Mouse (Mus musculus) neural tube, embryonic 11.5 days (tissue): ENCODE measurements around the gene Galntl6. TPM values are rescaled to one million over a fixed set of nuclear protein-coding genes. Genes with fewer than 3 reads are reported as not detected.

ENCODE experiments used
- ATAC-seq: fragments of 200-750 bp; cut with Nextera tagmentation; 2 replicates; pipeline ENCODE4 v1.8.0; 2017; ENCODE audit warnings: moderate number of reproducible peaks, mild to moderate bottlenecking, moderate TSS enrichment, moderate library complexity; ENCODE audit not compliant: insufficient read depth, low FRiP score, low TSS enrichment
- DNase-seq: peaks from one replicate; pipeline ENCODE4 v3.0.0-alpha.2; 2015; ENCODE audit warnings: low spot score
- H3K27ac ChIP-seq: fragments of 300-500 bp; sonication (generic); 2 replicates; pipeline ENCODE4 v1.5.1; 2014; ENCODE audit warnings: low read depth, mild to moderate bottlenecking, low read length
- H3K27me3 ChIP-seq: fragments of 300-500 bp; sonication (generic); 2 replicates; pipeline ENCODE4 v1.6.1; 2014; ENCODE audit warnings: mild to moderate bottlenecking, low read length, mixed read lengths; ENCODE audit not compliant: control insufficient read depth, insufficient read depth
- H3K36me3 ChIP-seq: fragments of 300-500 bp; sonication (generic); 2 replicates; pipeline ENCODE4 v1.6.1; 2014; ENCODE audit warnings: mild to moderate bottlenecking, low read length, moderate library complexity, mixed read lengths; ENCODE audit not compliant: control insufficient read depth, insufficient read depth
- H3K4me1 ChIP-seq: fragments of 300-500 bp; sonication (generic); 2 replicates; pipeline ENCODE4 v1.6.1; 2014; ENCODE audit warnings: low read length, mixed read lengths; ENCODE audit not compliant: control insufficient read depth, insufficient read depth
- H3K4me2 ChIP-seq: fragments of 300-500 bp; sonication (generic); 2 replicates; pipeline ENCODE4 v1.6.1; 2014; ENCODE audit warnings: low read depth, mild to moderate bottlenecking, moderate library complexity
- H3K4me3 ChIP-seq: fragments of 300-500 bp; sonication (generic); 2 replicates; pipeline ENCODE4 v1.5.1; 2014; ENCODE audit warnings: low read depth, low read length
- H3K9ac ChIP-seq: fragments of 300-500 bp; sonication (generic); 2 replicates; pipeline ENCODE4 v1.6.1; 2014; ENCODE audit warnings: mild to moderate bottlenecking, low read length
- H3K9me3 ChIP-seq: fragments of 300-500 bp; sonication (generic); 2 replicates; pipeline ENCODE4 v1.6.1; 2016; ENCODE audit warnings: low read length; ENCODE audit not compliant: control insufficient read depth
- WGBS: fragments of 180-500 bp; shearing (Covaris S2); extraction: QIAGEN DNeasy Blood & Tissue Kit; methylation state at CpG from one replicate; pipeline ENCODE4 v1.1.7; 2014; 5-methylcytosine and 5-hydroxymethylcytosine counted together
- polyA plus RNA-seq: library from polyadenylated mRNA; unstranded; fragments of >200 nt; fragmentation: Nextera tagmentation; extraction: Ambion mirVana; gene quantifications from 2 replicates; pipeline ENCODE4 v1.2.1, GENCODE M21; 2014

Galntl6 gene
- polyA plus RNA-seq, 1 experiment from 2014 or later = 3.3 TPM

DNA sequence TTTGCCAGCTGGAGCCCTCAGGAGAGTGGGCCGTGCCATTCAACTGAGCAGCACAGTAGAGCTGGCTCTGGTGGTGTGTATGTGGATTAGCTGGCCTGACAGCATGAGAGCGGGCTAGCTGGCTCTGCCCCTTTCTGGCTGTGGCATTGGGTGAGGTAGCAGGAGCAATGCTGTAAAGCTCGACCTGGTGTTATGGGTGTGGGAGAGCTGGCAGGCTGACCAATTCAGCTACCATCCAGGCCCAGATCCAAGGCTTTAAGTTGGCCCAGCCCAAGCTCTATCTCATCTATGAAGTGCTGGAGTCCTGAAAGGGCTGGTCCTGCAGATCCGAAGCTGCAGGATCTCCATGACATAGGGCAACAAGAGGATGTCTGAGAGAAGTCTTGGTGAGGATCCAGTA is 886.9 kb downstream of the Galntl6 start:
- Histone ChIP-seq H3K4me2 (no peak overlapping the region), H3K27ac (no peak overlapping the region), H3K9me3 (no peaks in the 10 kb centered on the region), H3K36me3 (no peaks in the 10 kb centered on the region), H3K4me3 (no peak overlapping the region), H3K27me3 (no peaks in the 10 kb centered on the region), H3K4me1 (no peaks in the 10 kb centered on the region), H3K9ac (no peak overlapping the region)
- 86% methylated on average over 4 of the region's 4 CpGs for WGBS
- DNase-seq (no peak), ATAC-seq (no peak)

DNA sequence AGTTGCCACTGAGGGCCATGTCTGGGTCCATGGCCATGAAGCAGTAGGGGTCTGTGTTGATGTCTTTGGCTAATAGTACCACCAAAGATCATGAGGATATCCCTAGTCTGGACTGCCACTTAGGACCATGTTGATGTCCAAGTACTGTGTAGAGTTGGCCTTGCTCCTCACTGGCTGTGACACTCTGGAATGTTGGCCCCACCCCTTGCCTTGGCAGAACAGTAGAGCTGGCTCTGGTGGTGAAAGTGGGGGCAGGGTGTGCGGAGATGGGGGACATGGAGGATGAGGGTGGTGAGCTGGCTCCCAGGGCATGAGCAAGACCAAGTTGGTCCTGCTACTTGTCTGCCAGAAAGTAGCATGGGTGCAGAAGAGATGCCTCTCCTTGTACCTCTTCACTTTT is 887.3 kb downstream of the Galntl6 start:
- Histone ChIP-seq H3K36me3 (no peaks in the 10 kb centered on the region), H3K9me3 (no peaks in the 10 kb centered on the region), H3K4me2 (no peak overlapping the region), H3K27me3 (no peaks in the 10 kb centered on the region), H3K4me3 (no peak overlapping the region), H3K4me1 (no peaks in the 10 kb centered on the region), H3K9ac (no peak overlapping the region), H3K27ac (no peak overlapping the region)
- DNase-seq = no peak
- 83% methylated on average over 1 of the region's 1 CpGs for WGBS
- no peak for ATAC-seq

DNA sequence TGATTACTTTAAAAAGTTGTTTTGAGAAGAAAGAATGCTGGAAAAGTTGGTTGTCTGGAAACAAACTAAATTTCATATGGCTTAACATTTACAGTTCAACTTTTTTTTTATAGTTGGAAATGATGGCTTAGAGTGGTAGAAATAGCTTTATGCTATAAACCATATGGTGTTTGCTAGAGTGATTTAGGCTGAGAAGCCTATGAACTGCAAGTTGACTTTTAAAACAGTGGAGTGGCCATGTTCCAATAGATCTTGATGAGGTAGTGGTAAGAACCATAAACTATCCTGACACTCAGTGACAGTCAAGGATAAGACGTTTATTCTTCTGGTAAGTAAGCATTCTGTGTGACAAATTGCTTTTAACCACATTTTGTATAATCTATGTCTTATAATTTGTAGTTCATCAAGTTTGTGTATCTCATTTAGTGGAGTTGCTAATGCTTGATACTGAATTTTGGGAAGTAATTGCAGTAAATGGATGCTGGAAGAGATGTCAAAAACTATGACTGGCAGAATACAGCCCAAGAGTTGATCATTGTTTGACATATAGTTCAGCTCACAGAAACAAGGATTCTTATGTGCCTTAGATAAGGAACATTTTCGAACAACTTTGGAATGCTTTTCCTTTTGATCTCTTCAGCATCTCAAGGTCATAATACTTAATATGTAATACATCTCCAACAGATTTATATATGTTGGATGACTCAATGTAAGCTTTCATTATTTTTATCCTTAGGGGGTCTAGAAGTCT is 888.8 kb downstream of the Galntl6 start:
- no peaks in the 10 kb centered on the region for H3K27me3 ChIP-seq
- no peaks in the 10 kb centered on the region for H3K9me3 ChIP-seq
- no peak overlapping the region for H3K4me2 ChIP-seq
- no peaks in the 10 kb centered on the region for H3K4me1 ChIP-seq
- H3K9ac ChIP-seq = no peak overlapping the region
- no peak for ATAC-seq
- no peaks in the 10 kb centered on the region for H3K36me3 ChIP-seq
- H3K4me3 ChIP-seq = no peak overlapping the region
- no peak for DNase-seq
- WGBS = 75% methylated on average over 2 of the region's 2 CpGs
- no peak overlapping the region for H3K27ac ChIP-seq

DNA sequence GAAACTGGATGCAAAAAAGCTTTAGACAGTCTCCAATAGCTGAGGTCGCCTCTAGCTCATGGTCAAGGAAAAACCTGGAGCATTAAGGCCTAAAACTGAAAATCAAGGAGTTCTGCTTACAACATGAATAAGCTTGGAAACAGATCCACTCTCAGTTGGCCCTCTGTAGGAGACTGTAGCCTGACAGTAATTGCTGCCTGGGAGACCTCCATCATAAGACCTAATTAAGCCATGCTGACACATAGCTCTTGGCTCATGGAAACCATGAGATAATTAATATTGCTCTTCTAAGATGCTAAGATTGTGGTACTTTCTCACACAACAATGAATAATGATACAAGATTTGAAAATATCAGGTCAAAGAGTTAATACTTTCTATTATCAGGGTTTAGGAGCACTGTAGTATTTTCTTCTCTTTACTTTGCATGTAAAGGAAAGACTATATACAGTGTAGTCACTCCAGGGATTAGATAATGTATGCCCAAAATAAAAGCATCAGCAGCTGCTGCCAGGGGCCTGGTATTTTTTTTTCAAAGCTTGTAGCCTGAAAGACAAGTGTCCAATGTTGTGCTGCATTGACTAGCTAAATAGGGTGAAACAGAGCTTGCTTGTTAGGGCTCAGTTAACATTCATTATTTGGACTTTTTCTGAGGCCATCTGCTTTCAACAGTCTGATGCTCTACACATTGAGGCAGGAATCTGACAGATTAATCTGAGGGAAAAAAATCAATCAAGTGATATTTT is 922.8 kb downstream of the Galntl6 start:
- no peak for DNase-seq
- Histone ChIP-seq H3K27ac (no peak overlapping the region), H3K9me3 (no peaks in the 10 kb centered on the region), H3K4me3 (no peak overlapping the region), H3K9ac (no peak overlapping the region), H3K36me3 (no peaks in the 10 kb centered on the region), H3K4me2 (no peak overlapping the region), H3K4me1 (no peaks in the 10 kb centered on the region), H3K27me3 (no peaks in the 10 kb centered on the region)
- ATAC-seq = no peak
- 74% methylated on average over 1 of the region's 1 CpGs for WGBS

DNA sequence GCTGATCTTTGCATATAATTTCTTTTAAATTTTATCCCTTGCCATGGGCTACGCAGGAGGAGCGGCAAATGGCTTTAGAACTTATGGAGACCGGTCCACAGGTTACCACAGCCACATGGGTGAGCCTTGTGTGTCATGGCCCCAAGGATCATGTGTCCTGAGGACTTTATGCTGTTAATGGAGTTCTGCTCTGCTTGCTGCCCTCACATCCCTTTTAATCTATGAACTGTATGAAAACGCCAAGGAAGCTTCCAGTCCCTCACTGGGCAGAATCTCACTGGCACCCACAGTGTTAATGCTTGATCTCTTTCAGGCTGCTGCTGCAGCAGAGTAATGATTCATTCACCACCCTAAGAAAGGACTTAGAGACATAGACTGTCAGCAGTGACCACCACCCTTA is 935.1 kb downstream of the Galntl6 start:
- no peak for ATAC-seq
- 89% methylated on average over 4 of the region's 4 CpGs for WGBS

DNA sequence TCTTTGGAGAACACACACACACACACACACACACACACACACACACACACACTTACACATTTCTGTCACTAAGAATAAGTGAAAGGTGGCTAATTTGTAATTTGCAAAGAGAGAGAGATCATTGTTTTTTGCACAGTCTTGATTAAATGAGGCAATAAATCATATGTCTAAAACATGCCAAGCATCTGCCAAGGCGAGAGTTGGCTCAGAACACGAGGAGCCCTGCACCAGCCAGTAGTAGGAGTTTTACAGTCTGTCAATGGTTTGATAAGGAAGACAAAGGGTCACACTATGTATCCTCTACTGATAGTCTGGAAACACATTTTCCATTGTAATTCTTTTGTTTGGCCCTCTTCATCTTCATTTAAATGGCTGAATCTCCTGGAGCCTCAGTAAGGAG is 938.3 kb downstream of the Galntl6 start:
- H3K4me1 ChIP-seq = no peaks in the 10 kb centered on the region
- no peak for ATAC-seq

More for the DNA sequence above, 935.1 kb downstream of the Galntl6 start:
- Histone ChIP-seq H3K9me3 (no peaks in the 10 kb centered on the region), H3K4me1 (no peaks in the 10 kb centered on the region), H3K9ac (no peak overlapping the region), H3K27me3 (no peaks in the 10 kb centered on the region), H3K4me3 (no peak overlapping the region), H3K27ac (no peak overlapping the region), H3K36me3 (no peaks in the 10 kb centered on the region), H3K4me2 (no peak overlapping the region)
- DNase-seq = no peak

GRCm38 (mm10) chr8:57972832-57973231 is 939.6 kb downstream of the Galntl6 start:
- ATAC-seq = no peak

More for the DNA sequence above, 938.3 kb downstream of the Galntl6 start:
- Histone ChIP-seq H3K4me2 (no peak overlapping the region), H3K36me3 (no peaks in the 10 kb centered on the region), H3K27ac (no peak overlapping the region), H3K4me3 (no peak overlapping the region), H3K9me3 (no peaks in the 10 kb centered on the region), H3K27me3 (no peaks in the 10 kb centered on the region), H3K9ac (no peak overlapping the region)
- DNase-seq = no peak
- WGBS = 59% methylated on average over 2 of the region's 2 CpGs

DNA sequence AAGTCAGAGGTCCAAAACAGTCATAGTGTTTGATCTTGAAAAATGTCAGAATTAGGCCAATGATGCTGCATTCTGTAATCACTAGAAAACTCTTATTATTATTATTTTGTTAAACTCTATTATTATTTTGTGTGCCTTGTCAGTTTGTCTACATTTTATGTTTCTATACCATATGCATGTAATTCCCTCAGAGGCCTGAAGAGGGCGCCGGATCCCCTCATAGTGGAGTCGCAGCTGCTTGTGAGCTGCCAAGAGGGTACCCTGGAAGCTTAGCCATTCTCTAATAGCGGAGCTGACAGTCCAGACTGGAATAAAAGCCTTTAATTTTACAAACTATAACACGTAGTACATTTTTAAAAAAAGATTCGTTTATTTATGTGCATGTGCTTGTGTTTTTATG is 945.8 kb downstream of the Galntl6 start:
- H3K4me1 ChIP-seq = no peaks in the 10 kb centered on the region
- ATAC-seq (no peak), DNase-seq (peak; percentile 39)
- 19% methylated on average over 6 of the region's 6 CpGs for WGBS
- no peak overlapping the region for H3K9ac ChIP-seq
- H3K27ac ChIP-seq = no peak overlapping the region
- no peak overlapping the region for H3K4me3 ChIP-seq
- H3K27me3 ChIP-seq = no peaks in the 10 kb centered on the region
- no peaks in the 10 kb centered on the region for H3K36me3 ChIP-seq
- no peak overlapping the region for H3K4me2 ChIP-seq
- H3K9me3 ChIP-seq = no peaks in the 10 kb centered on the region

More at GRCm38 (mm10) chr8:57972832-57973231, 939.6 kb downstream of the Galntl6 start:
- Histone ChIP-seq H3K27me3 (no peaks in the 10 kb centered on the region), H3K9me3 (no peaks in the 10 kb centered on the region), H3K4me3 (no peak overlapping the region), H3K9ac (no peak overlapping the region), H3K4me2 (no peak overlapping the region), H3K4me1 (no peaks in the 10 kb centered on the region), H3K27ac (no peak overlapping the region), H3K36me3 (no peaks in the 10 kb centered on the region)
- no peak for DNase-seq
- 58% methylated on average over 3 of the region's 3 CpGs for WGBS

DNA sequence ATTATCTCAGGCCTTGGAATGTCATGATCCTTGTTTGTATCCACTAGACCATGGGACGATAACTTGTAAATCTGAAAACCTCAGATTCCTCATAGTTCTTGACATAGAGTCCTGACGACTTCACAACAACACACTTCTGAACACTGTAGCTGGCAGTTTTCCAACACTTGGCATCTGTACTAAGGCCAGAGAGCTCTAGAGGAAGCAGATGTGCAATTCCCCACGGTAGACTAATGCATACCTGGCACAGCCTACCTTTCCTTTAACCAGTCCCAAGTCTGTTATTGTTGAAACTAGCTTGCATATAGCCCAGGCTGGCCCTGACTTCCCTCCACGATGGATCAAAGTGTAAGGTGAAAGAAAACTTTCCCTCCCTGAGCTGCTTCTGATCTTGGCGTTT is 946.9 kb downstream of the Galntl6 start:
- no peak for ATAC-seq
- H3K4me1 ChIP-seq = no peaks in the 10 kb centered on the region
- DNase-seq = no peak
- H3K9ac ChIP-seq = no peak overlapping the region
- no peak overlapping the region for H3K4me2 ChIP-seq
- no peaks in the 10 kb centered on the region for H3K27me3 ChIP-seq
- H3K27ac ChIP-seq = no peak overlapping the region
- no peaks in the 10 kb centered on the region for H3K36me3 ChIP-seq
- H3K4me3 ChIP-seq = no peak overlapping the region
- no peaks in the 10 kb centered on the region for H3K9me3 ChIP-seq
- WGBS = 67% methylated on average over 5 of the region's 5 CpGs
